Mouse (Mus musculus): Measurements from ENCODE around the gene Cdc6.
A peak's percentile ranks its signal among the peaks of the same experiment; 100 is the strongest.

Cdc6 gene

DNA sequence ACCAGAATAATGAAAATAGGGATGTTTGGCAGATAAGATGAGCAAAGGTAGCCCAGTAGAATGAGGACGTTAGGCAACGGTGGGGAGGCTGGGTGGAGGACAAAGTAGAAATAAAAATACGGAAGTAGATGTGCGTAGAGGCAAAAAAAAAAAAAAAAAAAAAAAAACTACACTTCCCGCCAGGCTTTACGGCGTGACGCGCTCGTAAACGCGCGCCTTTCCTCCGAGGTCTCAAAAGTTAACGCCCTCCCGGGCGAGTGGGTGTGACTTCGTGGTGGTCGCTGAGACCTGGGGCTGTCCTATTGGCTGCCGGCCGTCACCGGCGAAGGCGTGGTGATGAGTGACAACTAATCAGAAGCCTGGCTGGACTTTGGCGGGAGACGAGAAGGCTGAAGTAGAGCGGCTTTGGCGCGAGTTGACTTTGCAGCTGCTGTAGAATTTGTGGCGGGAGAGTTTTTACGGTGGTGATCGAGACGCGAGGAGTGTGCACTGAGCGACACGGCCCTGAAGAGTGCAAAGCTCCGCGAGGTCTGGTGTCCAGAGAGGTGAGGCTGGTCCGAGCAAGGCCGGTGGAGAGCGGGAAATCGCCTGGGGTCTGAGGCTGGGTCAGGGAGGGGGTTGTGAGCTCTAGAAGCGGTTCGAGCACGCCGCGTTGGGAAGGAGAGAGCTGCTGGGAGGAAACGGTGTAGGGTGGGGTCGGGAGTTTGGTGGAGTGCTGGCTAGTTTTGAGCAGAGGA is at the start of gene Cdc6:
Cdc6 (plus strand) TSS at position 365 of the 737 bp plus-strand sequence.
- DNase-seq (ENCODE audit: low read depth): peak; percentile 94

DNA sequence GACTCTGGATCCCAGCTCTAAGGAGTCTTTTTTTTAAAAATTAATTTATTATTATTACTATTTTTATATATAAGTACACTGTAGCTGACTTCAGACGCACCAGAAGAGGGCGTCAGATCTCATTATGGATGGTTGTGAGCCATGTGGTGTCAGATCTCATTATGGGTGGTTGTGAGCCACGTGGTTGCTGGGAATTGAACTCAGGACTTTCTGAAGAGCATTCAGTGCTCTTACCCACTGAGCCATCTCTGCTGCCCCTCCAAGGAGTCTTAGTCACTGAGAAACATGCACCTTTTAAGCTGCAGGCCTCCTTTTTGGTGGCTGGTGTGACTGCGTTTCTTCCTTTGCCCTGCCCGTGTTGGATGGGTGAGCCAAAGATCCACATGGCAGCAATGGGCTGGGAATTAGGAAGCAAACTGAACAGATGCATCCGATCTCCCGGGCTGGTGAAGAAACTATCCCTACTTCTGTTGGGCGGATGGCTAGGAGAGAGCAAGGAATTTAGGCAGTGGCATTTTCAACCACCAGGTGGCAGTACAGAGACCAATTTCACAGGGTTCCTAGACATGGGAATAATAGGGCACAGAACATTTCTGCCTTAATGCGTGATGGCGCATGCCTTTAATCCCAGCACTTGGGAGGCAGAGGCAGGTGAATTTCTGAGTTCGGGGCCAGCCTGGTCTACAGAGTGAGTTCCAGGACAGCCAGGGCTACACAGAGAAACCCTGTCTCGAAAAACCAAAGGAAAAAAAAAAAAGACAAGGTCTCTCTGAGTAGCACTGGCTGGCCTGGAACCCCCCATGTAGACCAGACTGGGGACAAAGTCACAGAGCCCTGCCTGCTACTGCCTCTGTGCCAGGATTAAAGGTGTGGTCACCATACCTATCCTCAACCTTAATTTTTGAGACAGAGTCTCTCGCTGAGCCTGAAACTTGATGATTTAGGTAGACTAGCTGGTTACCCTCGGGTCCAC is 48.6 kb upstream of the Cdc6 start:
- DNase-seq (ENCODE audit: low read depth): peak; percentile 76

GRCm38 (mm10) chr11:98863028-98863750 is 44.4 kb upstream of the Cdc6 start, which contains the start of gene Wipf2:
Gene Wipf2 (plus strand): TSS chr11:98863638.
- peak; percentile 87 for DNase-seq (ENCODE audit: low read depth)

DNA sequence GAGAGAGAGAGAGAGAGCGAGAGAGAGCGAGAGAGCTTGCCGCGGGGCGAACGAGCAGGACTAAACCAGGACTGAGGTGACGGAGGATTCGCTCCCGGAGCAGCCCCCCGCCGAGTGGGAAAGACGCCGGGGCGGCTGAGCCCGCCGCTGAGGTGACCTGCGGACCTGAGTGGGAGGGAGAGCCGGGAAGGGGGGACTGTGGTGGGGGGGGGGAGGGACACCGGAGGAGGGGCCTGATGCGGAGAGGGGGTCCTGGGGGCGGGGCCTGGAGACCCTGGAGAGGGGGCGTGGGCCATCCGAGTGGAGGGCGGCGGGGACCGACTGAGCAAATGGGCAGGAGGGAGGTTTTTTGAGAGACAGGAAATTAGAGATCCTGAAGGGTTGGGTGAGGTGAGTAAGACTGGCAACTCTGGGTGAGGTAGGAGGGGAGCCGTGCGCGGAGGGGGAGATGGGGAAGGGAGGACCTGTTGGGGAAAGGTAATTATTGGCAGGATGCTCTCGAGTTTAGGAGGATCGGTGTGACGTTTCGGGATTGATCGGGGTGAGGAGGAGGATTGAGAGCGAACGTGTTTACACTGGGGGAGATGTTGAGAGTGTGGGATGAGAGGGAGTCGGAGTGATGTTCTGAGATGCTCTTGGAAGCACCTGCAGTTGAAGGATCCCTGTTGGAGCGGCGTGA is 43.7 kb upstream of the Cdc6 start:
- no peak for DNase-seq (ENCODE audit: low read depth)

- no peak for DNase-seq (ENCODE audit: low read depth)
These were observed 40.3 kb upstream of the Cdc6 start for GRCm38 (mm10) chr11:98867293-98867692.

DNA sequence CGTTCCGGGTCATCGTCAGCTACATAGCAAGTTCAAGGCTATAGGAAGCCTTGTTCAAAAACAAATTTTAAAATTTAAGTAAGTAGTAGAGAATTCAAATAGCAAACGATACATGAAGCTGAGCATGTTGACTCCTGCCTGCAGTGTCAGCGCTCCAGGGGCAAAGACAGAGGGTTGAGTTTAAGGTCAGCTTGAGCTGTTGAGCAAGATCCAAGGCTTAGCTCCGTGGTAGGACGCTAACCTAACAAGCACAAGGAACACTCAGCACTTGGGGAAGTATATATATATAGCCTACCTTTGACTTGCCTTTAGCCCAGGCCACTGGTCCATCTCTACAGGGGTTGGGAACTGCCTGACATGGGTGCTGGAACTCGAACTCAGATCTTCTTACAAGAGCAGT is 37.7 kb upstream of the Cdc6 start:
- no peak for DNase-seq (ENCODE audit: low read depth)

- DNase-seq (ENCODE audit: low read depth): no peak
These were observed 36.8 kb upstream of the Cdc6 start for GRCm38 (mm10) chr11:98870791-98871190.

GRCm38 (mm10) chr11:98871416-98871815 is 36.2 kb upstream of the Cdc6 start:
- DNase-seq (ENCODE audit: low read depth): no peak

DNA sequence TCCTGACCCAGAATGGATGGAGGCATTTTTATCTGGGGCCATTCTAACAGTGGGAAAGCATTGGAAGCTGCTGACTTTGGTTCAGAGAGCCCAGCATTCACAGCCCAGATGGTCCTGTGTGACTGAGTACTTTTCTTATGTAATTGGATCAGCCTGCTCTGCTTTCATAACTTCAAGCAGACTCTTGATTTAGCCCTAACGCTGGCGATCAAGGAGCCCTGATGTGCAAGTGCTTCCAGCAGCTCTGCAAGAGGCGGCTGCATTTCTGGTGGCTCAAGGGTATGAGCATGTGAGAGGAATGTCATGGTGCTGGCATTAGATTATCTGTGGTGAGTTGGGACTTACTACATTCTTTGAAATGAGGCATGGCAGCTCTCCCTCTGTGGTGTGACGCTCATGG is 35.6 kb upstream of the Cdc6 start:
- DNase-seq (ENCODE audit: low read depth): peak; percentile 45

GRCm38 (mm10) chr11:98873900-98874299 is 33.7 kb upstream of the Cdc6 start:
- DNase-seq (ENCODE audit: low read depth): no peak

- no peak for DNase-seq (ENCODE audit: low read depth)
These were observed 30.6 kb upstream of the Cdc6 start for GRCm38 (mm10) chr11:98877001-98877400.

DNA sequence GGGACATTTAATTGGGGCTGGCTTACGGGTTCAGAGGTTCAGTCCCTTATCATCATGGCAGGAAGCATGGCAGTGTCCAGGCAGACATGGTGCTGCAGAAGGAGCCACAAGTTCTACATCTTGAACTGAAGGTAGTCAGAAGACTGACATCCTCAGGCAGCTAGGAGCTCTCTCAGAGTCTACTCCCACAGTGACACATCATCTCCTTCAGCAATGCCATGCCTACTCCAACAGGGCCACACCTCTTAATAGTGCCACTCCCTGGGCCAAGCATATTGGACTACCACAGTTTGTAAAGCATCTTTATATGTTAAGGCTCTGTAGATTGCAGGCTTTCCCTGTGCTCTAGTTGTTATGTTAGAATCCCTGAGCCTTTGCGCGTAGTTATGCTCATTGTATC is 19.9 kb upstream of the Cdc6 start:
- no peak for DNase-seq (ENCODE audit: low read depth)

GRCm38 (mm10) chr11:98889077-98889476 is 18.5 kb upstream of the Cdc6 start:
- no peak for DNase-seq (ENCODE audit: low read depth)

GRCm38 (mm10) chr11:98889977-98890376 is 17.6 kb upstream of the Cdc6 start:
- no peak for DNase-seq (ENCODE audit: low read depth)

DNA sequence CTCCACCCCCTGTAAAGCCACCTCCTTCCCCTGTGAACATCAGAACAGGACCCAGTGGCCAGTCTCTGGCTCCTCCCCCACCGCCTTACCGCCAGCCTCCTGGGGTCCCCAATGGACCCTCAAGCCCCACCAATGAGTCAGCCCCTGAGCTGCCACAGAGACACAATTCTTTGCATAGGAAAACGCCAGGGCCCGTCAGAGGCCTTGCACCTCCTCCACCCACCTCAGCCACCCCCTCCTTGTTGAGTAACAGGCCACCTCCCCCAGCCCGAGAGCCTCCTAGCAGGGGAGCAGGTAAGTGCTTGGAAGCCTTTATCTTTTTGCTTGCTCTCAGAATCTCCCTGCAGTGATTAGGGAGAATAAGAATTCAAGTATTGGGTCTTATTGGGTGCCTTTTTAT is 15.2 kb upstream of the Cdc6 start:
- DNase-seq (ENCODE audit: low read depth): no peak

- no peak for DNase-seq (ENCODE audit: low read depth)
These were observed 7.0 kb upstream of the Cdc6 start for GRCm38 (mm10) chr11:98900529-98901125.

DNA sequence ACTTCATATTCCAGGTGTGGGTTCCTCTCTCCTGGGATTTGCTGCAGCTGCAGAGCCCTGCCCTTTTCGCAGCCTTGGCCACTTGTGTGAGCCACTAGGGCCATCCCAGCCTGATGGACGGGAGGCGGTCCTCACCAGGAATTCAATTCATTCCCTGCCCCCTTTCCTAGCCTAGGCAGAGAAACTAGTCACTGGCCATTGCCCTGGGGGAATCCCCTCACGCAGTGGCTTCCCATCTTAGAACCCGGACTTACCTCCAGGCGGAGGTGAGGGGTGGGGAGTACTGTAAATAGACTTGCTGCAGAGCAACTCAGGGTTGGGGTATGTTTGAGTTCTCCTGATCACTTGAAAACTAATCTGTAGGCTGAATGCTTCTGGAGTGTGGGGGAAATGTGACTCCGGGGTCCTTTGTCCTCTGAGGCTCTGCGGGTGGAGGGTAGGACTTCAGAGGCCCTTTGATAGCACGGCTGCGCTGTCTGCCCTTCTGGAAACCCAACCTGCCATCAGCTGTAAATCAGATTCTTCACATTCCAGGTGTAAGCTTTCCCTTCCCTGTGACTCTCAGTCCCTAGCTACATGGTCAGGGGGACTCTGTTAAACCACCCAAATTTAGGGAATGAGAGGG is 4.9 kb upstream of the Cdc6 start:
- DNase-seq (ENCODE audit: low read depth): no peak

GRCm38 (mm10) chr11:98904577-98904976 is 3.0 kb upstream of the Cdc6 start:
- no peak for DNase-seq (ENCODE audit: low read depth)

GRCm38 (mm10) chr11:98905033-98905432 is 2.6 kb upstream of the Cdc6 start:
- no peak for DNase-seq (ENCODE audit: low read depth)

GRCm38 (mm10) chr11:98905583-98905982 is 2.0 kb upstream of the Cdc6 start:
- no peak for DNase-seq (ENCODE audit: low read depth)

GRCm38 (mm10) chr11:98907063-98907436 is 551 bp upstream of the Cdc6 start:
- DNase-seq (ENCODE audit: low read depth): no peak

Measured in fibroblast of lung, adult 2 months (primary cell).